Mouse (Mus musculus) E14TG2a.4 (cell line): ENCODE results near the gene Gm20911.
"Not testable (repeated sequence)": the region's sequence is repeated elsewhere in the genome, so short reads cannot be mapped to it uniquely, and the experiment has no call there.

Source experiments
- CTCF ChIP-seq: conservative IDR thresholded peaks from 2 replicates; pipeline ENCODE4 v1.5.1; 2014; ENCODE audit warnings: low read length
- POU5F1 ChIP-seq: IDR thresholded peaks from 2 replicates; pipeline ENCODE4 v1.6.1; 2014; ENCODE audit warnings: low read length, borderline replicate concordance

DNA sequence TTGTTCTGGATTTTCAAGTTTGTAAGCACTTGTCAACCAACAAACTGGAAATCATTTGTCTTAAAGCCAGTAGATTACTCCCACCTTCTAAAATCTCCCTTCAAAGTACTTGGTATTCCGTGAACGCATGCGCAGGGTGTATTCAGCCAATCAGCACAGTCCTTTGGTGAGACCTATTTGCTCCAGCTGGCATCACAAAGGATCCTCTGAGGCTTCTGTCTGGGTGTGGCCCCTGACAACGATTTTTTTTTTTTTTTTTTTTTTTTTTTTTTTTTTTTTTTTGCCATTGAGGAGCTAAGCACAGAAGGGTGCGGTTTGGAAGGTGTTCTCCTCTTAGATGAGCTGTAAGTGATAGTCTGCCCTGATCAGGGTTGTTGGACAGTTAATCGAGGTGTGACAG is at the start of gene Gm20911:
- not testable (repeated sequence) for TF ChIP-seq POU5F1, CTCF
